Mouse (Mus musculus): ENCODE results near the gene Pmel.

- TF ChIP-seq HCFC1 (IDR thresholded peaks at IDR 0.05; ENCODE audit: borderline replicate concordance, insufficient read depth, low read length) (no peak), CHD2 (IDR thresholded peaks at IDR 0.05; ENCODE audit: low read depth, low read length) (no peak)
These were observed 42.1 kb downstream of the Pmel start for GRCm38 (mm10) chr10:128745946-128746613.

Data from ES-E14 (cell line).